Mouse (Mus musculus): ENCODE results near the gene Rbfox1. TPM values are rescaled to one million over a fixed set of nuclear protein-coding genes. Genes with fewer than 3 reads are reported as not detected.

Gene Rbfox1
- polyA plus RNA-seq, 1 experiment: not detected

- H3K27ac ChIP-seq (ENCODE audit: insufficient read depth, low read depth, low read length): no peak overlapping the region
- no peak overlapping the region for H3K4me3 ChIP-seq (ENCODE audit: insufficient read depth, low read length)
- no peak for TF ChIP-seq POLR2A (IDR thresholded peaks at IDR 0.05; ENCODE audit: borderline replicate concordance, low read depth, low read length)
- TF ChIP-seq CTCF (IDR thresholded peaks at IDR 0.05; ENCODE audit: low read depth, low read length): no peak
- no peaks in the 10 kb centered on the region for H3K4me1 ChIP-seq (ENCODE audit: control insufficient read depth, insufficient read depth, low read length)
Observed at GRCm38 (mm10) chr16:5895564-5895963, 10.4 kb downstream of the Rbfox1 start.

DNA sequence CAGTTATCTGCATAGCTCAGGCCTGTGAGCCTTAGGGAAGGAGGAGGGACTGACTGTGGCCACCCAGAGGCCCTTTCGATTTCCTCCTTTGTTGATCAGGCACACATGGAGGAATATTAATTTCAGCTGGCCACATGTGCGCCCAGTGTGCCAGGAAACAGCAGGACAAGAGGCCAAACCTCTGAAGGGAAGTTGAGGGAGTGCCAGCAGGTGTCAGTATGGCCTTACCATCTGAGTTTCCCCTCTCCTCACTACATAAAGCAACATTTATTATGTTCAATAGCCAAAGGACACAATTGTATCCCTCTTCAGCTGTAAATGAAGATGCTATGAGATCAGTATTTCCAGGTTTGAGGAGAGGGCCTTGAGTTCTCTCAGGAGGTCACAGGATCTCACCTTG, 13.2 kb downstream of the Rbfox1 start:
- Histone ChIP-seq H3K27ac (ENCODE audit: insufficient read depth, low read depth, low read length) (no peak overlapping the region), H3K4me3 (ENCODE audit: insufficient read depth, low read length) (no peak overlapping the region), H3K4me1 (ENCODE audit: control insufficient read depth, insufficient read depth, low read length) (no peaks in the 10 kb centered on the region)
- no peak for TF ChIP-seq POLR2A (IDR thresholded peaks at IDR 0.05; ENCODE audit: borderline replicate concordance, low read depth, low read length)
- no peak for TF ChIP-seq CTCF (IDR thresholded peaks at IDR 0.05; ENCODE audit: low read depth, low read length)

DNA sequence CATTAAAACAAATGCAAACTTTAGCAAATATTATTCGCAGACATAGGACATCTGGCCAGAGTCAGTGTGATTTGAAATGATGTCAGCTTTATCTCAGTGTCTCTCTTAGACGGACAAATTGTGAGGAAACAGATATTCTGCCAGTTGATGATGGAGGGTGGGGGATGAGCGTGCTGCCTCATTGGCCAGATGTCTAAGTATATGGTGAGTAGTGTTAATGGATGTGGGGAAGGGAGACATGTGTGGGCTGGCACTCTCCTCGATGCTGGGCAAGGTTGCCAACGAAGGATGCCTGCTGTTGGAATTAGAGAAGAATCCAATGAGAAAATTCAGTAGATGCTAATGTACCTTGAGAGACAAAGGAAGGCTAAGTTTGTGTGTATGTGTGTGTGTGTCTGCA, 25.6 kb downstream of the Rbfox1 start:
- TF ChIP-seq POLR2A (IDR thresholded peaks at IDR 0.05; ENCODE audit: borderline replicate concordance, low read depth, low read length): no peak
- Histone ChIP-seq H3K4me1 (ENCODE audit: control insufficient read depth, insufficient read depth, low read length) (no peaks in the 10 kb centered on the region), H3K4me3 (ENCODE audit: insufficient read depth, low read length) (no peak overlapping the region), H3K27ac (ENCODE audit: insufficient read depth, low read depth, low read length) (no peak overlapping the region)

DNA sequence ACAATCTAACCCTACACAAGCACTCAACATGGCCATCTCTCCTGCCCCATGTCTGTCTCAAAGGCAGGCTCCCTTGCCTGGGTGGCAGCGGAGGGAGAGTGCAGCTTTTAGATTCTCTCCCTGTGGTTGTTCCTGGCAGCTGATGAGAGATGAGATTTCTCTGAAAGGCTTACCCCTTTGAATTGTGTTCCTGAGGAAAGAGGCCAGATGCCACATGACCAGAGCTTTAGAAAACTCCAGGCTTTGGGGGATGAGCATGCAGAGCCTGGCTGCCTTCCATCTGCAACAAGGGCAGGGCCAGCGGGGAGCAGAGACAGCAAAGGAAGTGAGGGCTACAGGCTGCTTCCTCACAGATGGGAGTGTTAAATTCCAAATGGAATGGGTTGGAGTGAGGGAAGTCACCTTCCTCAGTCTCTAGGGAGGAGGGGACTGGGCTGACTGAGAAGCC, 26.7 kb downstream of the Rbfox1 start:
- TF ChIP-seq CTCF (IDR thresholded peaks at IDR 0.05; ENCODE audit: low read depth, low read length) (no peak), POLR2A (IDR thresholded peaks at IDR 0.05; ENCODE audit: borderline replicate concordance, low read depth, low read length) (no peak)
- Histone ChIP-seq H3K4me1 (ENCODE audit: control insufficient read depth, insufficient read depth, low read length) (no peaks in the 10 kb centered on the region), H3K4me3 (ENCODE audit: insufficient read depth, low read length) (no peak overlapping the region), H3K27ac (ENCODE audit: insufficient read depth, low read depth, low read length) (no peak overlapping the region)

DNA sequence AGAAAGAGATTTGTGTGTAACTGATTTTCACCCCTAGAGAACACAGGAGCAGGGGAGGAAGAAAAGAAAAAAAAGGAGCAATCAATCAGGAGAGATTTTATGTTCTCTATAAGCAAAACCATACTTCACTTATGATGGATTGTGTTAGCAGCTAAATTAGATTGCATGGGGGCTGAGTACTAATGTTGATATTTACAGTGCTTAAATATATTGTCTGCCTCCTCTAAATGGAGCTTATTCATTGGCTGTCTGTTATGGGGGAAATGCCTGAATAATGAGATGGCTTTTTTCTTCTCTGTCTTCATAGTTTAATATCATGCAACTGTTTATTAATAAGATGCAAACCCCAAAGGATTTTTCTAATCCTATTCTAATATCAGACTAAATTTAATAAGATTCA, 32.8 kb downstream of the Rbfox1 start:
- no peak overlapping the region for H3K27ac ChIP-seq (ENCODE audit: insufficient read depth, low read depth, low read length)
- H3K4me1 ChIP-seq (ENCODE audit: control insufficient read depth, insufficient read depth, low read length): no peaks in the 10 kb centered on the region
- no peak for TF ChIP-seq CTCF (IDR thresholded peaks at IDR 0.05; ENCODE audit: low read depth, low read length)
- TF ChIP-seq POLR2A (IDR thresholded peaks at IDR 0.05; ENCODE audit: borderline replicate concordance, low read depth, low read length): no peak
- no peak overlapping the region for H3K4me3 ChIP-seq (ENCODE audit: insufficient read depth, low read length)

- H3K4me3 ChIP-seq (ENCODE audit: insufficient read depth, low read length): no peak overlapping the region
- TF ChIP-seq POLR2A (IDR thresholded peaks at IDR 0.05; ENCODE audit: borderline replicate concordance, low read depth, low read length): no peak
- no peak for TF ChIP-seq CTCF (IDR thresholded peaks at IDR 0.05; ENCODE audit: low read depth, low read length)
- no peaks in the 10 kb centered on the region for H3K4me1 ChIP-seq (ENCODE audit: control insufficient read depth, insufficient read depth, low read length)
- no peak overlapping the region for H3K27ac ChIP-seq (ENCODE audit: insufficient read depth, low read depth, low read length)
Observed at GRCm38 (mm10) chr16:5926986-5927385, 41.8 kb downstream of the Rbfox1 start.

DNA sequence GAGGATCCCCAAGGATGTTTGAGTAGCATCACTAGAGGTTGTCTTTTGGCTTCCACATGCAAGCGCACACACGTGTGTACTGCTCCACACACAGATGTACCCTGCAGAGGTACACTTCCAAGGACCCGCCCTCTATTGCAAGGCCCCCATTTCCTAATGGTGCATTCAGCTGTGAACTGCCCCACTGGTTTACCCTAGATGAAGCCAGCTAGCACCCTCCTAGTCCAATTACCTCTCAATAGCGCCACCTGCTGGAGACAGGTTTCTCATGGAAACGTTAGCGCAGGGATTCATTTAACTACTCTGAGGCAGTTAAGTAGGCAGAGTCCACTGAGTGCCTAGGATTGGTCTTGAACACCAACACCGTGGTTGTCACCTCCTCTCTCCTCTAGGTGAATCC, 46.5 kb downstream of the Rbfox1 start:
- no peak for TF ChIP-seq POLR2A (IDR thresholded peaks at IDR 0.05; ENCODE audit: borderline replicate concordance, low read depth, low read length)
- peak; percentile 55 for TF ChIP-seq CTCF (IDR thresholded peaks at IDR 0.05; ENCODE audit: low read depth, low read length)
- Histone ChIP-seq H3K27ac (ENCODE audit: insufficient read depth, low read depth, low read length) (no peak overlapping the region), H3K4me1 (ENCODE audit: control insufficient read depth, insufficient read depth, low read length) (no peaks in the 10 kb centered on the region), H3K4me3 (ENCODE audit: insufficient read depth, low read length) (no peak overlapping the region)

DNA sequence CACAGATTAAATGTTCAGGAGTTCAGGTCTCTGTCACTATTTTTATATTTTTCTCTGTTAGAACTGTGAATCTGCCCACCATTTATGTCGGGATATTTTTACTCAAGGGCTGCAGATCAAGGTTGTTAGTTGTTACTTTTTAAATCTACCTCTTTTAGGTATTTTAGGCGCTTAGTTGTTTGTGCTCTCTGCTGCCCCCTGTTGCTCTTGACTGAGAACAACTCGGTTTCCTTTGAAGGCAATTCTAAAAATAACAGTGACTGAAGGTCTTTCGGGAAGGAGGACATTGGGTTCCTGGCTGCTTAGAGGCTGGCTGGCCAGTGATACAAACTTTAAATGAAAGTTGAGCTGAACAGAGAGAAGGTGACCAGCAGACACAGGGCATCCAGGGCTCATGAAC, 54.9 kb downstream of the Rbfox1 start:
- TF ChIP-seq CTCF (IDR thresholded peaks at IDR 0.05; ENCODE audit: low read depth, low read length): no peak
- no peak for TF ChIP-seq POLR2A (IDR thresholded peaks at IDR 0.05; ENCODE audit: borderline replicate concordance, low read depth, low read length)
- Histone ChIP-seq H3K4me1 (ENCODE audit: control insufficient read depth, insufficient read depth, low read length) (no peaks in the 10 kb centered on the region), H3K4me3 (ENCODE audit: insufficient read depth, low read length) (no peak overlapping the region), H3K27ac (ENCODE audit: insufficient read depth, low read depth, low read length) (no peak overlapping the region)

- TF ChIP-seq POLR2A (IDR thresholded peaks at IDR 0.05; ENCODE audit: borderline replicate concordance, low read depth, low read length) (no peak), CTCF (IDR thresholded peaks at IDR 0.05; ENCODE audit: low read depth, low read length) (no peak)
Observed at GRCm38 (mm10) chr16:5945682-5946081, 60.5 kb downstream of the Rbfox1 start.

DNA sequence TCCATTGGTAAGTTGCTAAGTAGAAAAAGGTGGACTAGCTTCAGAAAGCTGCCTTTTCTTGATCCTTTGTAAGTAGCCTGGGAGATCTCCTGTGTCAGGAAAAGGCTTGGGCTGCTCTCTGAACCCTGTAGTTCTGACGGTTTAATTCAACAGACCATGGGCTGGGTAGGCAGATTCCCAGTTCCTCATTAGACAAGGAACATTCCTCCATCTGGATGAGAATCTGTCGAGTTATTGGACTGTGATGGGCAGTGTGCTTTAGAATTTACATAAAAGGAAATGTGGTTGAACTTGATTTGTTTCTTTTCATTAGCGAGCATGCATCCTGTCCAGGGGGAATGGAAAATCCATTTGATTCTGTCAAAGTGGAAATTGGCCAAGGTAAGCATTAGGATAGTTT, 68.0 kb downstream of the Rbfox1 start:
- no peak overlapping the region for H3K27ac ChIP-seq (ENCODE audit: insufficient read depth, low read depth, low read length)
- TF ChIP-seq CTCF (IDR thresholded peaks at IDR 0.05; ENCODE audit: low read depth, low read length) (no peak), POLR2A (IDR thresholded peaks at IDR 0.05; ENCODE audit: borderline replicate concordance, low read depth, low read length) (no peak)

More at GRCm38 (mm10) chr16:5945682-5946081, 60.5 kb downstream of the Rbfox1 start:
- Histone ChIP-seq H3K4me3 (ENCODE audit: insufficient read depth, low read length) (no peak overlapping the region), H3K27ac (ENCODE audit: insufficient read depth, low read depth, low read length) (no peak overlapping the region), H3K4me1 (ENCODE audit: control insufficient read depth, insufficient read depth, low read length) (no peaks in the 10 kb centered on the region)

GRCm38 (mm10) chr16:5957418-5957817, 72.3 kb downstream of the Rbfox1 start:
- no peak for TF ChIP-seq CTCF (IDR thresholded peaks at IDR 0.05; ENCODE audit: low read depth, low read length)
- no peak for TF ChIP-seq POLR2A (IDR thresholded peaks at IDR 0.05; ENCODE audit: borderline replicate concordance, low read depth, low read length)
- no peak overlapping the region for H3K27ac ChIP-seq (ENCODE audit: insufficient read depth, low read depth, low read length)
- no peaks in the 10 kb centered on the region for H3K4me1 ChIP-seq (ENCODE audit: control insufficient read depth, insufficient read depth, low read length)
- no peak overlapping the region for H3K4me3 ChIP-seq (ENCODE audit: insufficient read depth, low read length)

More for the DNA sequence above, 68.0 kb downstream of the Rbfox1 start:
- H3K4me1 ChIP-seq (ENCODE audit: control insufficient read depth, insufficient read depth, low read length): no peaks in the 10 kb centered on the region
- no peak overlapping the region for H3K4me3 ChIP-seq (ENCODE audit: insufficient read depth, low read length)

Measured in bone marrow macrophage, adult 2 months (primary cell).